Mouse (Mus musculus) intestine, embryonic 16.5 days (tissue): ENCODE measurements at regions not wholly inside any gene's neighbourhood (a gene's known extent, or its start where the extent isn't known, plus 50 kb on each side); places are given as distances from the start of the nearest gene placed in this dataset.
A peak's percentile ranks its signal among the peaks of the same experiment; 100 is the strongest.

Source experiments
- ATAC-seq: fragments of 200-750 bp; cut with Nextera tagmentation; 2 replicates; pipeline ENCODE4 v1.8.0; 2017; ENCODE audit warnings: moderate TSS enrichment, moderate library complexity
- H3K27ac ChIP-seq: fragments of 300-500 bp; sonication (generic); 2 replicates; pipeline ENCODE4 v1.5.1; 2014; ENCODE audit warnings: mild to moderate bottlenecking, low read length
- H3K27me3 ChIP-seq: fragments of 300-500 bp; sonication (generic); replicated peaks from 2 replicates; pipeline ENCODE4 v1.6.1; 2014; ENCODE audit warnings: low read length, control low read depth, mixed read lengths; ENCODE audit not compliant: control insufficient read depth, insufficient read depth
- H3K36me3 ChIP-seq: fragments of 300-500 bp; sonication (generic); 2 replicates; pipeline ENCODE4 v1.6.1; 2014; ENCODE audit warnings: low read length, control low read depth; ENCODE audit not compliant: control insufficient read depth, insufficient read depth
- H3K4me1 ChIP-seq: fragments of 300-500 bp; sonication (generic); 2 replicates; pipeline ENCODE4 v1.6.1; 2014; ENCODE audit warnings: low read length, control low read depth, mixed read lengths; ENCODE audit not compliant: control insufficient read depth, insufficient read depth
- H3K4me2 ChIP-seq: fragments of 300-500 bp; sonication (generic); 2 replicates; pipeline ENCODE4 v1.6.1; 2014; ENCODE audit warnings: low read depth, low read length, control low read depth
- H3K4me3 ChIP-seq: fragments of 300-500 bp; sonication (generic); 2 replicates; pipeline ENCODE4 v1.5.1; 2014; ENCODE audit warnings: mild to moderate bottlenecking, low read length
- H3K9ac ChIP-seq: fragments of 300-500 bp; sonication (generic); 2 replicates; pipeline ENCODE4 v1.6.1; 2014; ENCODE audit warnings: low read depth, low read length
- H3K9me3 ChIP-seq: fragments of 300-500 bp; sonication (generic); 2 replicates; pipeline ENCODE4 v1.6.1; 2016; ENCODE audit warnings: low read length, control low read depth; ENCODE audit not compliant: control insufficient read depth
- WGBS: fragments of 180-500 bp; shearing (Covaris S2); extraction: QIAGEN DNeasy Blood & Tissue Kit; methylation state at CpG from one replicate; pipeline ENCODE4 v1.1.7; 2014; 5-methylcytosine and 5-hydroxymethylcytosine counted together

DNA sequence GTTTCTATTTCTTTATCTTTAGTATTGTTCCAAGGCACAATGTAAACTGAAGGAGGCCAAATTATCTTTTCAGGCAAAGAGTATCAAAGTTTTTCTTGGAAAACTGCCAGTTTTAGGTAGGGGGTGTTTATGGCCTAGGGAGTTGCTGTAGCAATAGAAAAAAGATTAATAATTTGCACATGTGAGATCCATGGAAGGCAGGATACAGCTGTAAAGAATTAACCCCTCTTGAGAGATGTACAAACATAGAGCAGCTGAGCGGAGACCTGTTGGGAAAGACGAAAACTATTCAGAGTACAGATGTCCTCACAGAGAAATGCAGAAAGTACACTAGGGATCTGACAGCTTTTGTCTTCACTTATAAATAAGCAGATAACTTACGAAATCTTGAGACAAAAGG lies 176.8 kb downstream of the Fign start:
- Histone ChIP-seq H3K4me3 (no peak overlapping the region), H3K9ac (no peak overlapping the region), H3K4me1 (no peaks in the 10 kb centered on the region), H3K9me3 (no peaks in the 10 kb centered on the region), H3K27me3 (no peaks in the 10 kb centered on the region), H3K27ac (no peak overlapping the region), H3K4me2 (no peak overlapping the region), H3K36me3 (no peaks in the 10 kb centered on the region)
- ATAC-seq = peak; percentile 74
- WGBS = 25% methylated on average over 3 of the region's 3 CpGs

DNA sequence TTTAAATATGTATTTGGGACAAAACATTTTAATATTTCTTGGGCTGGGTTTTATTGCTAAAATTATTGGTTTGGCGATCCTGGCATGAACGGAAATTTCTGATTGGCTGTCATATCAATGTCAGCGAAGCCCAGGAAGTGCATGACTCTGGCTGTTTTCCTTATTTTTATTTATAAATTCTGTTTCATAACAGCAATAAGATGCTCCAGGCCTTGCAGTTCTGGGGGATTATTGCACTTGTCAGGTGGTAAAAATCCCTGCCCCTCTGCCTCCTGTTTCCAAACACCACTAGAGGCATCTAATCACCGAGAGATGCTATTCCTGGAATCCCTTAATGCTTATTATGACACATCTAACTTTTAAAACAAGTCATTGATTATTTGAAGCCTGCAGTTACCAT lies 177.8 kb downstream of the Fign start:
- H3K27me3 ChIP-seq = no peaks in the 10 kb centered on the region
- no peaks in the 10 kb centered on the region for H3K9me3 ChIP-seq
- no peak for ATAC-seq
- no peak overlapping the region for H3K9ac ChIP-seq
- H3K4me3 ChIP-seq = no peak overlapping the region
- H3K36me3 ChIP-seq = no peaks in the 10 kb centered on the region
- H3K4me2 ChIP-seq = no peak overlapping the region
- no peak overlapping the region for H3K27ac ChIP-seq
- H3K4me1 ChIP-seq = no peaks in the 10 kb centered on the region
- WGBS = 87% methylated on average over 4 of the region's 4 CpGs

DNA sequence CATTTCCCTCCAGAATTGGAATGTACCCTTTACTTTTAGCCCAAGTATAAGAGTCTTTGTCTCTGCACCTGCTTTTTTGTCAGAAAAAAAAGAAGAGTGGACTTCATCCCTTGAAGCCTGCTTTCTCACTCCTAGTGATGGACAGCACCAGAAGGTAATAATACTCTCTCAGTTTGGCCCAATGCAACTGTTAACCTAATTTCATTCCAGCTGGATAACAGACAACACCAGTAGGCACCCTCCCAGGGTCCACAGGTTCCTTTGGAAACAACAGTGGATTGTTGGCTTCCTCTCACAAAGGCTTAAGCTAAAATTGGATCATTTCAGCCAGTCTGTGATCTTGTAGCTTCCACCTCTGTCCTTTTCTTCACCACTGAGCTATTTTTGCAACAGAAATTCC lies 197.2 kb downstream of the Fign start:
- no peaks in the 10 kb centered on the region for H3K9me3 ChIP-seq
- no peak for ATAC-seq
- no peak overlapping the region for H3K27ac ChIP-seq
- no peak overlapping the region for H3K9ac ChIP-seq
- no peaks in the 10 kb centered on the region for H3K4me1 ChIP-seq
- no peaks in the 10 kb centered on the region for H3K36me3 ChIP-seq
- H3K4me3 ChIP-seq = no peak overlapping the region
- H3K27me3 ChIP-seq = no peaks in the 10 kb centered on the region
- H3K4me2 ChIP-seq = no peak overlapping the region

- Histone ChIP-seq H3K27ac (no peak overlapping the region), H3K4me2 (no peak overlapping the region), H3K4me1 (no peaks in the 10 kb centered on the region), H3K27me3 (no peaks in the 10 kb centered on the region), H3K4me3 (no peak overlapping the region), H3K9me3 (no peaks in the 10 kb centered on the region), H3K9ac (no peak overlapping the region), H3K36me3 (no peaks in the 10 kb centered on the region)
- no peak for ATAC-seq
- WGBS = 58% methylated on average over 6 of the region's 6 CpGs
Measured at GRCm38 (mm10) chr2:63878477-63878876, 219.4 kb downstream of the Fign start.

GRCm38 (mm10) chr2:63877387-63877786 lies 220.5 kb downstream of the Fign start:
- Histone ChIP-seq H3K4me2 (no peak overlapping the region), H3K27ac (no peak overlapping the region), H3K4me3 (no peak overlapping the region), H3K4me1 (no peaks in the 10 kb centered on the region), H3K9ac (no peak overlapping the region), H3K9me3 (no peaks in the 10 kb centered on the region), H3K27me3 (no peaks in the 10 kb centered on the region), H3K36me3 (no peaks in the 10 kb centered on the region)
- ATAC-seq = no peak

GRCm38 (mm10) chr2:63876375-63876774 lies 221.5 kb downstream of the Fign start:
- no peak for ATAC-seq

GRCm38 (mm10) chr2:63875101-63875500 lies 222.7 kb downstream of the Fign start:
- ATAC-seq = no peak
- Histone ChIP-seq H3K9ac (no peak overlapping the region), H3K36me3 (no peaks in the 10 kb centered on the region), H3K4me3 (no peak overlapping the region), H3K27ac (no peak overlapping the region), H3K9me3 (no peaks in the 10 kb centered on the region), H3K4me2 (no peak overlapping the region), H3K27me3 (no peaks in the 10 kb centered on the region), H3K4me1 (no peaks in the 10 kb centered on the region)
- 44% methylated on average over 4 of the region's 4 CpGs for WGBS

More at GRCm38 (mm10) chr2:63876375-63876774, 221.5 kb downstream of the Fign start:
- H3K9ac ChIP-seq = no peak overlapping the region
- H3K4me3 ChIP-seq = no peak overlapping the region
- H3K36me3 ChIP-seq = no peaks in the 10 kb centered on the region
- no peaks in the 10 kb centered on the region for H3K27me3 ChIP-seq
- H3K9me3 ChIP-seq = no peaks in the 10 kb centered on the region
- 17% methylated on average over 3 of the region's 3 CpGs for WGBS
- H3K4me2 ChIP-seq = no peak overlapping the region
- no peak overlapping the region for H3K27ac ChIP-seq
- no peaks in the 10 kb centered on the region for H3K4me1 ChIP-seq

DNA sequence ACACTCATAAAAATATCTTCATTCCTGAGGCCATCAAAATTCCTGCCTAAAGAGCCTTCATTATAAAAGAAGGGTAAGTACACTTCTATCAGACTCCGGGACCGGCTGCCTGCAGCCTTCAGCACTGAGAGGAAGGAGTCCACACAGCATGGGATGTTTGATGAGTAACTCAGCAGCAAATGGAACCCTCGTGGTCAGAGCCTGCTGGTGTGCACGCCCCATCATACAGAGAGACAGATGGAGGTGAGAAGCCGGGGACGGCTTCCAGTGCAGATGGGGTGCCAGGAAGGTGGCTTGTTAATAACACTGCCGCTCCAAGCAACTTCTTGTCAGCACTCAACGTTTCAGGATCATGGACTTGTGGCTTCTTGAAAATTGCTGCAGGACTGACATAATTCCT lies 231.3 kb downstream of the Fign start:
- Histone ChIP-seq H3K4me2 (no peak overlapping the region), H3K27ac (no peak overlapping the region), H3K9me3 (no peaks in the 10 kb centered on the region), H3K4me1 (no peaks in the 10 kb centered on the region), H3K9ac (no peak overlapping the region), H3K4me3 (no peak overlapping the region), H3K36me3 (no peaks in the 10 kb centered on the region), H3K27me3 (0 out of 2 replicates have a peak, but pooled peaks cover 3% of the 10 kb centered on the region)
- WGBS = 56% methylated on average over 8 of the region's 8 CpGs
- ATAC-seq = no peak

DNA sequence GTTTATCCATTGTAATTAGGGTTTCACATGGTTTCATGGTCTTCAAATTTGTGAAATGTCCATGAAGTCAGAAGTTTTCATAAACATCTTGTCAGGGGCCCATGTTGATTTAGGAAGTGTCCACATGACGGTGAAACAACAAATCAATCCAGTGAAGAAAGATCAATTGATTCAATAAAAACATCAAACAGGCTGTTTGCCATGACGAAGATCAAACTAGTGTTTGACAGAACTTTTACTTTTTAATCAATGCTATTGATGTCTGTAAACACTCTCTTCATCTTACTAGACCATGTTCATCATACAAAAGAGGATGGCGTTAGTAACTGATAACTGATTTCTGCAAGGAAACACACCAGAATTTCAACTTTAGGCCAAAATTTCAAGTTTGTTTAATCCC lies 236.0 kb downstream of the Fign start:
- H3K9me3 ChIP-seq = no peaks in the 10 kb centered on the region
- ATAC-seq = no peak
- WGBS = 81% methylated on average over 3 of the region's 3 CpGs

DNA sequence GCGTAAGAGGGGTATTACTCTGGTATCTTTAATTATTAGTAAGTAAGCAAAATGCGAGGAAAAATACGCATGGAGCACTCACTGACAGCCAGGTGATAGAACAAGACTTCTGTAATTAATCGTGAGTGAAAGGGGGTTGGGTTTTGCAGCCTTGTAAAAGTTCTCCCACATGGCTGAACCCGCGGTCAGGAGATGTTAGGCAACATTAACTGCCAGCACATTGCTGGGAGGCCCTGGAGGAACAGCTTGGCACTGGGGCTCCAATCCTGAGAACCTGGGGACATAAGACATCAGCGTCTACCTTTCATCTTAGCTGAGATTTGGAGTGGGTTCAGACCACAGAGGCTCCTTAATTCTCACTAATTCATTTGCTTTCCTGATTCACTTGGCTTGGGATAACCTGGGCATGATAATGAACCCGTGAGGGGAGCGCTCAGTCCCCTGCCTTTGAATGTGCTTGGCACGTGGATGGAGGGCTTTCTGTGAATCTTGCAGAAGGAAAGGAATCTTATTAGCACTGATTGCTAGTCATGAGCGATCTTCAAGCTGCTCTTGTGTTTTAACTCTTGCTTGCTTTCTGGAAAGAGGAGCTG lies 241.3 kb downstream of the Fign start:
- Histone ChIP-seq H3K27me3 (no peaks in the 10 kb centered on the region), H3K36me3 (no peaks in the 10 kb centered on the region), H3K4me1 (no peaks in the 10 kb centered on the region), H3K4me3 (no peak overlapping the region), H3K9me3 (no peaks in the 10 kb centered on the region), H3K27ac (no peak overlapping the region), H3K4me2 (no peak overlapping the region), H3K9ac (no peak overlapping the region)
- 55% methylated on average over 11 of the region's 11 CpGs for WGBS
- ATAC-seq = no peak

More for the DNA sequence above, 236.0 kb downstream of the Fign start:
- H3K27me3 ChIP-seq = no peaks in the 10 kb centered on the region
- H3K4me1 ChIP-seq = no peaks in the 10 kb centered on the region
- no peak overlapping the region for H3K4me3 ChIP-seq
- no peaks in the 10 kb centered on the region for H3K36me3 ChIP-seq
- H3K4me2 ChIP-seq = no peak overlapping the region
- no peak overlapping the region for H3K27ac ChIP-seq
- H3K9ac ChIP-seq = no peak overlapping the region
